Mouse (Mus musculus) heart, embryonic 16.5 days (tissue): ENCODE data around the gene Arhgap24. TPM values are rescaled to one million over a fixed set of nuclear protein-coding genes. Genes with fewer than 3 reads are reported as not detected.

Source experiments
- ATAC-seq: fragments of 200-750 bp; cut with Nextera tagmentation; replicated peaks from 2 replicates; pipeline ENCODE4 v1.8.0; 2017; ENCODE audit warnings: moderate number of reproducible peaks; ENCODE audit not compliant: insufficient read depth, low FRiP score; ENCODE audit errors: extremely low read depth
- H3K27ac ChIP-seq: fragments of 300-500 bp; sonication (generic); 2 replicates; pipeline ENCODE4 v1.5.1; 2014; ENCODE audit warnings: mild to moderate bottlenecking, low read length, control low read depth, moderate library complexity
- H3K27me3 ChIP-seq: fragments of 300-500 bp; sonication (generic); 2 replicates; pipeline ENCODE4 v1.6.1; 2014; ENCODE audit warnings: low read length, mixed read lengths; ENCODE audit not compliant: control insufficient read depth, insufficient read depth
- H3K36me3 ChIP-seq: fragments of 300-500 bp; sonication (generic); 2 replicates; pipeline ENCODE4 v1.6.1; 2014; ENCODE audit not compliant: control insufficient read depth, insufficient read depth
- H3K4me1 ChIP-seq: fragments of 300-500 bp; sonication (generic); 2 replicates; pipeline ENCODE4 v1.6.1; 2014; ENCODE audit warnings: low read length, mixed read lengths; ENCODE audit not compliant: control insufficient read depth, insufficient read depth
- H3K4me2 ChIP-seq: fragments of 300-500 bp; sonication (generic); 2 replicates; pipeline ENCODE4 v1.6.1; 2014; ENCODE audit warnings: low read depth, mild to moderate bottlenecking, control low read depth, low read length
- H3K4me3 ChIP-seq: fragments of 300-500 bp; sonication (generic); 2 replicates; pipeline ENCODE4 v1.5.1; 2014; ENCODE audit warnings: mild to moderate bottlenecking, control low read depth, low read length
- H3K9ac ChIP-seq: fragments of 300-500 bp; sonication (generic); 2 replicates; pipeline ENCODE4 v1.6.1; 2014; ENCODE audit warnings: low read length, control low read depth
- H3K9me3 ChIP-seq: fragments of 300-500 bp; sonication (generic); replicated peaks from 2 replicates; pipeline ENCODE4 v1.6.1; 2016; ENCODE audit warnings: low read length; ENCODE audit not compliant: control insufficient read depth
- WGBS: fragments of 180-500 bp; shearing (Covaris S2); extraction: QIAGEN DNeasy Blood & Tissue Kit; methylation state at CpG from one replicate; pipeline ENCODE4 v1.1.7; 2014; 5-methylcytosine and 5-hydroxymethylcytosine counted together
- polyA plus RNA-seq: library from polyadenylated mRNA; unstranded; fragments of >200 nt; fragmentation: Nextera tagmentation; extraction: Ambion mirVana; gene quantifications from 2 replicates; pipeline ENCODE4 v1.2.1, GENCODE M21; 2015

Arhgap24 gene
- polyA plus RNA-seq, 1 experiment from 2014 or later: 18.2 TPM

DNA sequence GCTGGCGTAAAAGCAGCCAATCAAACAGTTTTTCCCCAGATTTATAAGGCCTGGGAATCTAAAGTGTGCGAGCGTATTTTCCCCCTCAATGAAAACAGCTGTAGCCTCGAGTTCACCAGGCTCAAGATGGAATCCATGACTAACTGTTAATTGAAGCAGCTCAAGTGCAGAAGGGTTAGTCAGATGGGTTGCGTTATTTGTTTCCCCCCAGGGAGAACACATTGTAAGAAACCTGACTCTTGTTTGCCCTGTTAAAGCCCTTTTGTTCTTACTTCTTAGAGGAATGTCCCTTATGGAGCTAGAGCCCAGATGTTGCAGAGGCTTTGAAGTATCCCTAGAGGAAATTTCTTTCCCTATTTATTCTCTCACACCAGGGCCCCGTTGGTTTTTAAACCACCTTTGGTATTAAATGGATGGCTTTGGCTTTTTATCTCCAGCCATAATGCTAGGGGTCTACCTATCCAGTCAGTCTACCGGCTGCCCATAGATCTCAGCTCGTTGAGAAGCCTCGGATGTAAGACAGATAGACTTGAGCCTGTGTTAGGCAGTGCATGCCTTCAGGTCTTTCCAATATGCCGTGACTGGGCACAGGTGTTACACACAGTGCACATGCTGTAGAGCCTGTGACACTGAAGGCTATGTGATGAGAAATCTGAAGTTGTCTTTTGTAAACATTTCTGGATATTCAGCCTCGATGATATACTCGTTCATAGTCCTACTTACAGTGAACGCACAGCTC lies 184.0 kb downstream of the Arhgap24 start:
- Histone ChIP-seq H3K4me1 (no peaks in the 10 kb centered on the region), H3K4me2 (no peak overlapping the region), H3K9me3 (no peaks in the 10 kb centered on the region), H3K27ac (no peak overlapping the region), H3K36me3 (no peaks in the 10 kb centered on the region), H3K27me3 (no peaks in the 10 kb centered on the region), H3K9ac (no peak overlapping the region), H3K4me3 (no peak overlapping the region)
- WGBS: 69% methylated on average over 13 of the region's 13 CpGs
- no peak for ATAC-seq

DNA sequence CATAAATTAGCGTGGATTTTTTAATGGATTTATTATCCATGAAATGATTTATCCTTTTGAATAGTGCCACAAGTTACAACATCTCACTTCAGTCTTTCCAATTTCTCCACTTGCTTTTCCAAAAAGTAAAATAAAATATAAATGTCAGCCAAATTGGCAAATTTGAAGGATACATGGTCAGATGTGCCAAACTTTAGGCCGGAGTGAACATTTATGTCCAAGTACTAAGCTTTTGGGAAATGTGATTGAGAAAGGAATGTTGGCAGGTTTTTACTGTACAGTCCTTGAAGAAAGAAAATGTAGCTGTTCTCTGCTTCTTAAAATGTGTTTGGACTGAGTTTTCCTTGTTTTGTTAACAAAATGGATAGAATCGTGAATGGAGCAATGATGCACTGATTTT lies 185.7 kb downstream of the Arhgap24 start:
- H3K27me3 ChIP-seq: no peaks in the 10 kb centered on the region
- H3K4me1 ChIP-seq: no peaks in the 10 kb centered on the region
- WGBS: 72% methylated on average over 3 of the region's 3 CpGs
- no peaks in the 10 kb centered on the region for H3K36me3 ChIP-seq
- H3K27ac ChIP-seq: no peak overlapping the region
- no peak overlapping the region for H3K4me2 ChIP-seq
- ATAC-seq: no peak
- no peaks in the 10 kb centered on the region for H3K9me3 ChIP-seq
- no peak overlapping the region for H3K9ac ChIP-seq
- no peak overlapping the region for H3K4me3 ChIP-seq

DNA sequence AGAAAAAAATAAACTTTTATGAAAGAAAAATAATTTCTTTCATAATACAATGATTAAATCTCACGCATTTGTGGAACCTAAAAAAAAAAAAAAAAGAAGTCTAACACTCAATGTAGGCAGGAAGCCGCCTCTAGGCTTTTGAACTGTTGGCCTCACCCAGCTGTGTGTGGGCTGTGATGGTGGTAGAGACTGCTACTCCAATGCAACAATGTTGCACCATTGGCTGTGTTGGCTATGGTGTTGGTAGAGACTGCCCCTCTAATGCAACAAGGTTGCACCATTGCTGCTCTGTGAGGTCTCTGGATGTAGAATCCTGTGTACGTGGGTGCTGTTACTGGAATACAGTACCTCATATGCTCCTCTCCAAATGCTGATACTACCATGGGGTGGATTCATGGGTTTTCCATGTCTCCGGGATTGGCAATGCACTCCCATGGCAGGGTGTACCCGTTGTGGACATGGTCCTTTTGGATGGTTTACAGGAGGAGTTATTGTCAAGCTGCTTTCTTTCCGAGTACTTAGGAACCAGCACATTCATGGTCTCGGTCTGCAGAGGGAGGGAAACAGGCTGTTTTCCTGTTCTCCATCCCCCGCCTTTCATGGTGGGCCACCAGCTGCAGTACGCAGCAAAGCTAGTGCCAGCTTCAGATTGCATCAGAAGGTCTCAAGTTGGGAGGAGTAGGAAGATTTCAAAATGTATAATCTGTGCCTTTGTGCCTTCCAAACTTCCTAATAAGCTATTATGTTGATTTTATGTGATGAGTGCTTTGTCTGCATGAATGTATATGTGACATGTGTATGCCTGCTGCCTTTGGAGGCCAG lies 186.8 kb downstream of the Arhgap24 start:
- Histone ChIP-seq H3K9me3 (no peaks in the 10 kb centered on the region), H3K4me2 (no peak overlapping the region), H3K4me1 (no peaks in the 10 kb centered on the region), H3K9ac (no peak overlapping the region), H3K4me3 (no peak overlapping the region), H3K27ac (no peak overlapping the region), H3K36me3 (no peaks in the 10 kb centered on the region), H3K27me3 (no peaks in the 10 kb centered on the region)
- no peak for ATAC-seq
- 82% methylated on average over 9 of the region's 9 CpGs for WGBS

DNA sequence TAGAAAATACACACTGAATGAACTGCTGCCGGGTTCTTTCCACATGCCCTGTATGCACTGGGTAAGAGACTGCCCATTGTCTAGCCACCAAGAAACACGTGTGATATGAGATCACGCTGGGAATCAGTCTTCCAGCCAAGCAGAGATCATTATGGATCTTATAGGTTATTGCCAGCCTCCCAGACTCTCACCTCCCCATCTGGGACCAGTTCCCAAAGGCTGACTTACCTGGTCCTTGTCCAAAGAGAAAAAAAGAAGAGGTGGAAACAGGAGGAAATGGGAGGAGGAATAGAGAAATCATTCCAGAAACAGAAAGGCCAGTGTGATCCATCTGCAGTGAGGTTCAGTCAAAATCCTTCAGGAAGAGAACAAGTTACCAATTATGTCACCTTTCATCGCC lies 189.0 kb downstream of the Arhgap24 start:
- no peak overlapping the region for H3K9ac ChIP-seq
- H3K36me3 ChIP-seq: no peaks in the 10 kb centered on the region
- H3K4me3 ChIP-seq: no peak overlapping the region
- no peak overlapping the region for H3K27ac ChIP-seq
- ATAC-seq: no peak
- H3K4me2 ChIP-seq: no peak overlapping the region
- H3K4me1 ChIP-seq: no peaks in the 10 kb centered on the region
- no peaks in the 10 kb centered on the region for H3K27me3 ChIP-seq
- H3K9me3 ChIP-seq: no peaks in the 10 kb centered on the region
- WGBS: 59% methylated on average over 4 of the region's 4 CpGs

DNA sequence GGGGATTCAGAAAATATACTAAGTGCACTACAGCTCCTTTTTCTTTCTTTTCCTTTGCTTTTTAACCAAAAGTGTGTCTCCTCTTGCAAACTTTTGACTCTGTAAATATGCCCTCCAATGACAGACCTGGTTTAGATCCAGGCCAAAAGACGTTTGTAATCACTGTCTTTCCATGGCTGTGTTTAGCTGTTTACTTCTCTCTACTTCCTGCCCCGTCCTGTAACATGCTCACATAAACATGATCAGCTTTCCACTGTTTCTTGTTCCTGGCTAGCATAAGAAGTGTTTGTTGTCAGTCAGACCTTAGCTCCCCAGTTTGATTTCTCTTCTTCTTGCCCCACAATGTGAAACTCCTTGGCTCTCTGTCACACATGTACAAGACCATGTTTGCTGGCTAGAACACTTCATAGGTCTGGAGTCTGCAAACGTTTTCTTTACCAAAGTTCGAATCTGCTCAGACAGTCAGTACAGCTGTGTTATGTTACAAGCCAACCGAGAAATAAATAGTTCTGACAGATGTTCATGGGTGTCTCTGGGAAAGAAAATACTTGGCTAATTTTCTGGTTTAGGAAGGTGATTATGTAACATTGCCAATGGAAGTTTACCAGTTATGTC lies 189.6 kb downstream of the Arhgap24 start:
- Histone ChIP-seq H3K4me3 (no peak overlapping the region), H3K9ac (no peak overlapping the region), H3K36me3 (no peaks in the 10 kb centered on the region), H3K9me3 (no peaks in the 10 kb centered on the region), H3K4me2 (no peak overlapping the region), H3K27me3 (no peaks in the 10 kb centered on the region), H3K4me1 (no peaks in the 10 kb centered on the region), H3K27ac (no peak overlapping the region)
- WGBS: 49% methylated on average over 5 of the region's 5 CpGs
- ATAC-seq: no peak

DNA sequence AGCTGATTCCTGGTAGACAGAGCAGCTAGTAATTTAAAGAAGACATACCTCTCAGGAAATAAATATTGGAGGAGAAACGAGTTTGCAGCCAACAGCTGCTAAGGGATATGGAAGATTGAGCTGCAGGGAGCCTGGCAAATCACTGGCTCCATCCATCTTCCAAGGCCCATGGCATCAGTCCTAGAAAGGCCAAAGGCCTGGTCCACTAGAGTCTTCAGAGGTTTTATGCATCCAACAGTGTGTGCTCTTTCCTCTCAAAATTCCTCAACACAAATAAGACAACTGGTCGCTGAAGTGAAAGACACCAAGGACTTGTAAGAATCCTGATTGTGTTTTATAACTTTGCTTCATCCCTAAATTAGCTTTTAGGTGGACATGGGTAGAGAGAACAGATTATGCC lies 194.1 kb downstream of the Arhgap24 start:
- no peaks in the 10 kb centered on the region for H3K9me3 ChIP-seq
- H3K27ac ChIP-seq: no peak overlapping the region
- no peak for ATAC-seq
- 74% methylated on average over 2 of the region's 2 CpGs for WGBS
- H3K4me3 ChIP-seq: no peak overlapping the region
- no peaks in the 10 kb centered on the region for H3K36me3 ChIP-seq
- no peaks in the 10 kb centered on the region for H3K27me3 ChIP-seq
- no peak overlapping the region for H3K9ac ChIP-seq
- no peak overlapping the region for H3K4me2 ChIP-seq
- no peaks in the 10 kb centered on the region for H3K4me1 ChIP-seq

DNA sequence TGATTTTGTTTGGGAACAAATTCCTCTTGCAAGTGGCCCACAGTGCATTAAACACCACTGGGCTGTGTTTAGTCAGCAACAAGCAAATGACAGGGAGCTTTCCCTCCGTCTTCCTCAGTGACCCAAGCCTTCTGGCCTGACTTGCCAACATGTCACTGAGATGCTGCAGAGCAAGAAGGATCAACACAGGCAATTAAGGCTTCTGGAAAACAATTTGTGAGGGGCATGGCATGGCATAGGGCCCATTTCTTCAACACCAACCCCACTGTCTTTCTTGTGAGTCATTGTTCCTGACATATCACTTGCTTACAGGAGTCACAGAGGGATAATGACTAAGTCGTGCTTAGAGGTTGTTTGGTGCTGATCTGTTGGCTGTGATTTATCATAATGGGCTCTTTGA lies 196.0 kb downstream of the Arhgap24 start:
- 34% methylated on average over 2 of the region's 2 CpGs for WGBS
- Histone ChIP-seq H3K27me3 (no peaks in the 10 kb centered on the region), H3K27ac (no peak overlapping the region), H3K9me3 (no peaks in the 10 kb centered on the region), H3K4me2 (no peak overlapping the region), H3K4me3 (no peak overlapping the region), H3K9ac (no peak overlapping the region), H3K36me3 (no peaks in the 10 kb centered on the region), H3K4me1 (no peaks in the 10 kb centered on the region)
- ATAC-seq: no peak

DNA sequence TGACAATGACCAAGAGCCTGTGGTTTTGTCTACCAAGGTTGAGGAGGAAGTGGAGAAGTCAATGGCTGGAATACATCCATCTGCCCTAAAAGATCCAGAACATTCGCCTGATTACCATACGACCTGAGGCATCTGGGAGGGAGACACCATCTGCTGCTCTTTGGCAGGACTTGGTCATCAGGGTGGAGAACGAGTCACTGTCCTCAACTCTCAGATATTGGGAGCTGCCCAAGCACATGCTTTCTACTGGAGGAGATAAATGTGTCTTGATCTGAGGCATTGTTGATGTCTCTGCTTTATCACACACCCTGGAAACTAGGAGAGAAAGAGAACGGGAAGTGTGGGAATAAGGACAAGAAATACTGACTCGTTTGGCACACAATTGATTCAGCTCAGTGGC lies 206.5 kb downstream of the Arhgap24 start:
- H3K27me3 ChIP-seq: no peaks in the 10 kb centered on the region
- WGBS: 60% methylated on average over 5 of the region's 5 CpGs
- H3K27ac ChIP-seq: no peak overlapping the region
- H3K4me3 ChIP-seq: no peak overlapping the region
- no peak overlapping the region for H3K9ac ChIP-seq
- no peaks in the 10 kb centered on the region for H3K9me3 ChIP-seq
- ATAC-seq: no peak
- H3K4me1 ChIP-seq: no peaks in the 10 kb centered on the region
- H3K36me3 ChIP-seq: no peaks in the 10 kb centered on the region
- H3K4me2 ChIP-seq: no peak overlapping the region

DNA sequence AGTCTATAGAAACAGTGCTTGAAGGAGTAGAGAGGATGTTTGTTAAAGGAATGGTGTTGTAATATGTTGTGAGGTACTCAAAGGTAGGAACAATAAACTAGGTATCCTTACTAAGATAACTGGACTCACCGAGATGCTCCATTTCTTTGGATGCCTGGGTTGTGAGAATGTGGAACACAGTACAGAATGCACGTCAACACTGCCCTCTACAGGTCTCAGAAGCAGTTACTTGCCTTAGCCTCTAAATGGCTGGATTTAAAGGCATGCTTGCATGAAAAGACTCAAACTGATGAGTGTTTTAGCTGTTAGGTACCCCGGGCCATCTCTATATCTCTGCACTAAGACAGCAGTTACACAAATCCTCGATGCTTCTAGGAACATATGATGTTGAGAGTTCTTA lies 211.3 kb downstream of the Arhgap24 start:
- Histone ChIP-seq H3K9ac (no peak overlapping the region), H3K27ac (no peak overlapping the region), H3K4me3 (no peak overlapping the region), H3K4me1 (no peaks in the 10 kb centered on the region), H3K4me2 (no peak overlapping the region), H3K27me3 (no peaks in the 10 kb centered on the region), H3K9me3 (no peaks in the 10 kb centered on the region), H3K36me3 (no peaks in the 10 kb centered on the region)
- no peak for ATAC-seq
- WGBS: 14% methylated on average over 4 of the region's 4 CpGs
